Comparison of ENCODE assay signal across 8 mouse cellular contexts in the genomic region with DNA sequence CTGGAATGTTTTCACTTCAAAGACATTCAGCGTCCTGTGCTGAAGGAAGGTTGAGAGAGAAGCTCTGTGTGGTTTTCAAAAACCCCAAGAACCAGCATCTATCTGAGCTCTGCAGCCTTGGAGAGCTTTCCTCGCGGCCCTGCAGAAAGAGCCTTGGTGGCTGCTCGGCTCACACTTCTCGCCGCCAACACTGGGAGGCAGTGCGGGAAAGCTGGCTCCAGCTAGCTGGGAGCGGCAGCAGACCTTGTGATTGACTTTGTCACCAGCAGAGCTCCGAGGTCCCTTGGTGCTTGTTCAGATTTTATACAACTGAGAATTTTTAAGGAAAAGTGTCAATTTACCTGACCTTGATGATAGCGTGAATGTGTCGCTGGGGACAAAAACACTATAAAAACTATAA.
A peak's percentile ranks its signal among the peaks of the same experiment; 100 is the strongest.
DNase-seq lines count a peak whose midpoint lies in the region; ATAC-seq and TF ChIP-seq lines count a peak whose summit lies in the region.

No protein-coding gene starts in this region.

- peak; percentile 46 for TF ChIP-seq CTCF in liver, embryonic 14.5 days (IDR thresholded peaks at IDR 0.05; ENCODE audit: low read depth)

- no peak for DNase-seq in liver, embryonic 14.5 days (ENCODE audit: low read depth in 3 of 3, low spot score in 3 of 3)
- no peak for DNase-seq in liver, embryonic 11.5 days (ENCODE audit: low spot score)
- peak; percentile 49 for DNase-seq in gastrocnemius, postnatal 14 days
- peak; percentile 80 to 83 for DNase-seq in kidney, postnatal 4 days
- peak; percentile 52 for DNase-seq in right cerebral cortex, adult 18-20 months
- no peak for DNase-seq in thymus, postnatal 10 days (ENCODE audit: low spot score in 2 of 2)

- H3K4me1 ChIP-seq in liver, embryonic 14.5 days (replicated peaks; ENCODE audit: control insufficient read depth in 2 of 2, insufficient read depth in 2 of 2, low read length in 1 of 2), result no peaks in the 10 kb centered on the region
- no peaks in the 10 kb centered on the region for H3K4me1 ChIP-seq in liver, embryonic 11.5 days (replicated peaks; ENCODE audit: control insufficient read depth, insufficient read depth, low read length)
- no peaks in the 10 kb centered on the region for H3K4me1 ChIP-seq in lung, embryonic 16.5 days (replicated peaks; ENCODE audit: control insufficient read depth, insufficient read depth, low read length)

- no peaks in the 10 kb centered on the region for H3K9me3 ChIP-seq in liver, embryonic 14.5 days (ENCODE audit: control insufficient read depth, low read length)
- H3K9me3 ChIP-seq in liver, embryonic 11.5 days (ENCODE audit: control insufficient read depth, low read length), result no peaks in the 10 kb centered on the region
- H3K9me3 ChIP-seq in lung, embryonic 16.5 days (ENCODE audit: control insufficient read depth, low read length), result no peaks in the 10 kb centered on the region

- intact Hi-C loops in gastrocnemius, postnatal 14 days (cut with DNase I; ENCODE audit: low total_unique reads), result no loop called here

- no peaks in the 10 kb centered on the region for H3K36me3 ChIP-seq in liver, embryonic 14.5 days (replicated peaks; ENCODE audit: control insufficient read depth, insufficient read depth, low read depth)
- no peaks in the 10 kb centered on the region for H3K36me3 ChIP-seq in liver, embryonic 11.5 days (ENCODE audit: control insufficient read depth, insufficient read depth, low read length)
- H3K36me3 ChIP-seq in lung, embryonic 16.5 days (ENCODE audit: control insufficient read depth, insufficient read depth, low read length), result no peaks in the 10 kb centered on the region

- ATAC-seq in liver, embryonic 14.5 days (ENCODE audit: insufficient read depth), result no peak
- no peak for ATAC-seq in liver, embryonic 11.5 days (replicated peaks; ENCODE audit: low FRiP score)
- 0 out of 2 replicates have a peak, but pooled peaks have one; percentile 25 for ATAC-seq in common myeloid progenitor, adult 5-6 weeks (replicated peaks; ENCODE audit: low read depth, poor library complexity, severe bottlenecking)
- ATAC-seq in lung, embryonic 16.5 days (ENCODE audit: low read depth), result peak; percentile 71; the same call in 1 of the 2 replicates

- 12% methylated on average over 11 of the region's 11 CpGs for WGBS in liver, embryonic 14.5 days (ENCODE audit: insufficient replicate concordance)
- WGBS in liver, embryonic 11.5 days, result 16% methylated on average over 11 of the region's 11 CpGs
- WGBS in lung, embryonic 16.5 days, result 5% methylated on average over 11 of the region's 11 CpGs

- H3K4me2 ChIP-seq in liver, embryonic 14.5 days (ENCODE audit: low read depth), result no peak overlapping the region
- no peak overlapping the region for H3K4me2 ChIP-seq in liver, embryonic 11.5 days
- peak overlapping the region; percentile 18; the same call in 1 of the 2 replicates for H3K4me2 ChIP-seq in lung, embryonic 16.5 days (ENCODE audit: low read depth, low read length)

- no peak for TF ChIP-seq EP300 in liver, embryonic 14.5 days (IDR thresholded peaks at IDR 0.05; ENCODE audit: low read depth)

- H3K27ac ChIP-seq in liver, embryonic 14.5 days, result no peak overlapping the region
- H3K27ac ChIP-seq in liver, embryonic 11.5 days (ENCODE audit: low read depth, low read length), result no peak overlapping the region
- H3K27ac ChIP-seq in lung, embryonic 16.5 days (ENCODE audit: low read length), result no peak overlapping the region

- no peak overlapping the region for H3K4me3 ChIP-seq in liver, embryonic 14.5 days (ENCODE audit: insufficient read depth in 1 of 2, low read depth in 2 of 2, low read length in 2 of 2)
- H3K4me3 ChIP-seq in liver, embryonic 11.5 days (ENCODE audit: low read depth, low read length), result no peak overlapping the region
- H3K4me3 ChIP-seq in lung, embryonic 16.5 days (ENCODE audit: low read length), result no peak overlapping the region

- H3K9ac ChIP-seq in liver, embryonic 14.5 days (replicated peaks), result no peak overlapping the region
- no peak overlapping the region for H3K9ac ChIP-seq in liver, embryonic 11.5 days (ENCODE audit: low read depth, low read length)
- H3K9ac ChIP-seq in lung, embryonic 16.5 days (ENCODE audit: low read length), result no peak overlapping the region

- H3K27me3 ChIP-seq in liver, embryonic 14.5 days (ENCODE audit: control insufficient read depth, insufficient read depth, low read length), result no peaks in the 10 kb centered on the region
- H3K27me3 ChIP-seq in liver, embryonic 11.5 days (replicated peaks; ENCODE audit: control insufficient read depth, insufficient read depth, low read length), result 0 out of 2 replicates have a peak, but pooled peaks cover 2% of the 10 kb centered on the region
- peaks cover 19% of the 10 kb centered on the region for H3K27me3 ChIP-seq in lung, embryonic 16.5 days (ENCODE audit: control insufficient read depth, insufficient read depth, low read depth, low read length)

Comparison
In these comparisons a context has a peak if more than half of its experiments do, and no peak if none do; other contexts are left out.
1. ATAC-seq: peak in common myeloid progenitor, adult 5-6 weeks (single experiment) and lung, embryonic 16.5 days (single experiment); none in liver, embryonic 14.5 days (single experiment) and liver, embryonic 11.5 days (single experiment).
2. DNase-seq: peak in gastrocnemius, postnatal 14 days (single experiment), kidney, postnatal 4 days (2 of 2) and right cerebral cortex, adult 18-20 months (single experiment); none in liver, embryonic 14.5 days (0 of 3), liver, embryonic 11.5 days (single experiment) and thymus, postnatal 10 days (0 of 2).